Mouse (Mus musculus): ENCODE data around the gene Ndufa6.

DNA sequence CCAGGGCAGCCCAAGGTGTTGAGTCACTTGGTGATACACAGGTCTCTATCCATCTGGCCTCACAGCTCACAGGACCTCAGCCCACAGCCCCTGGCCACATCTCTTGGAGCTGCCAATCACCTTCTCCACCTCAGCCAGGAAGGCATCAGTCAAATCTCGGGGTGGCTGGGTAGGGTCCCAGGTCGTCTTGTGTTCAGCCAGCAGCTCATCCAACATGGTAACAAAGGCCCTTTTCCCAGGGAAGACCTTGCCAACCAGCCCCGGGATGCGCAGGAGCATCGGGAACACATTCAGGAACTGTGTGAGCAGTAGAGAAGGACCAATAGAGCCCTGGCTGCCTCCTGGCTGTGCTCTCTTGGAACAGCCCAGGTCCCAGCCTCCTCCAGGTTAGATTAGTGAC, 18.9 kb upstream of the Ndufa6 start:
- TF ChIP-seq CTCF (conservative IDR thresholded peaks at IDR 0.05; ENCODE audit: low read length): no peak
- no peak for TF ChIP-seq POU5F1 (IDR thresholded peaks at IDR 0.05; ENCODE audit: borderline replicate concordance, low read length)

All from E14TG2a.4 (cell line).